Mouse (Mus musculus): ENCODE data around the gene Gtf2ird1.

DNA sequence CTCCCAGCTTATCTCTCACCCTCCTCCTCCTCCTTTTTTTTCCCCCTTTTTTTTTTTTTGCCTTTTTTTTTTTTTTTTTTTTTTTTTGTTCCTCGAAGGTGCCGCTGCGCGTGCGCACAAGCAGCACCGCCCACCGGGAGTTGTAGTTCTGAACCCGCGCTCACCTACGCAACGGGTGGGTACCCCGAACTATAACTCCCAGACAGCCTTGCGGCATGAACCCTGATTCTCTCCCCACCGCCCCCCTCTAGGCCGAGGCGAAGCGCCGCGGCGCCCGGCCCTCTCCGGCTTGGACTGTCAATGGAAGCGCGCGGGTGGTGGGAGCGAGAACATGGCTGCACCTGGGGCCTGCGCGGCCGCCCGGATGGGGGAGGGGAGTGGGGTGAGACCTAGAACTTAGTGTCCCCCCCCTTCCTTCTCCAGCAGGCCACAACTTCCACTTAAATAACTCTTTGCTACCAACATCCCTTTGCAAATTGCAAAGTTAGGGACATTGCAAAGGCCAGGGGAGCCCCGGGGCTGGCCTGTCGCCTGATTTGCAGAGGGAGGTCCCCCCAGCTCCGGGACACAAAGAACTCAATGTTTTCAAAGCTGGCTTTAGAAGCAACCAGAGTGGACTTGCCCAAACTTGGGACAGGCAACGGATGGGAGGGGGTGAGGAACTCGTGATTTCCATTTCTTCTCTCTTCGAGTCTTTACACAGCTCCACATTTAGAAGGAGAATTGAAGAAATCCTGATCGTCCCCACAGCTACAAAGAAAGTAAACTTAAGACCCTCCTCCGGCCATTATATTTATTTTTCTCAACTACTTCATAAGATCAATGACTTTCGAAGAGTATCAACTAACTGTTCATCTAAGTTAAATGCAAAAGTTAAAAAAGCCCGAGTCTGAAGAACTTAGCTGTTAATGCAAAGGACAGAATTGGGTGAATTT lies 141.6 kb downstream of the Gtf2ird1 start, which contains the start of gene Gtf2i:
- TF ChIP-seq CTCF (IDR thresholded peaks at IDR 0.05) (0 out of 2 replicates have a peak, but pooled peaks have one; percentile 4), POLR2A (IDR thresholded peaks at IDR 0.05; ENCODE audit: insufficient read depth, low read depth, low read length) (peak; percentile 75)

Measured in heart, adult 2 months (tissue).